Mouse (Mus musculus) T-helper 2 cell (primary cell): ENCODE measurements around the gene Fam50b.

Experiments used
- in situ Hi-C: fragments of 300-600 bp; cut with MboI, MseI; formaldehyde crosslinking; loops from one replicate; pipeline ENCODE4 v1.15.1; 2025; ENCODE audit warnings: high pct_unique_total_duplicates

Fam50b gene

DNA sequence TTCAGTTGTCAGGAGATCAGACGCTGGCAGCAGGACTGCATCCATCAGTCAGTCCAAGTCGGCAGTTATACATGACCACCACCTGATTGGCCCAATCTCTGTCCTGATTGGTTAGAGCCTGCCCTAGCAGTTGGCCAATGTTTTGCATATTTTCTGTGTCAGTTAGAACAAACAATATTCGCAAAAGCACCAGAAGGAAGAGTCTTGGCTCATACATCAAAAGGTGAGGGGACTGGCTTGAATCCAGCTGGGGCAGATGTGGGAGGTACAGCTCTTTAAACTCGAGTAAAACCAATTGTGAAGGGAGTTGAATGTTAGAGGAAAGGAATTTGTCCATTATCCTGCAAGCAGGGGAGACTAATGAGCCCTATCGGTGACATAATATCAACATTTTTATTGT, at the start of gene Fam50b:
TSS of gene Fam50b (plus strand) at position 165 of the 400 bp plus-strand sequence.
- in situ Hi-C loops: no loop called here

- in situ Hi-C loops: no loop called here
These were observed 49.5 kb upstream of the Fam50b start for GRCm38 (mm10) chr13:34685008-34685765.

GRCm38 (mm10) chr13:34691049-34691448, 43.6 kb upstream of the Fam50b start:
- in situ Hi-C loops: no loop called here

- in situ Hi-C loops: no loop called here
These were observed 41.5 kb upstream of the Fam50b start for GRCm38 (mm10) chr13:34693111-34693510.

DNA sequence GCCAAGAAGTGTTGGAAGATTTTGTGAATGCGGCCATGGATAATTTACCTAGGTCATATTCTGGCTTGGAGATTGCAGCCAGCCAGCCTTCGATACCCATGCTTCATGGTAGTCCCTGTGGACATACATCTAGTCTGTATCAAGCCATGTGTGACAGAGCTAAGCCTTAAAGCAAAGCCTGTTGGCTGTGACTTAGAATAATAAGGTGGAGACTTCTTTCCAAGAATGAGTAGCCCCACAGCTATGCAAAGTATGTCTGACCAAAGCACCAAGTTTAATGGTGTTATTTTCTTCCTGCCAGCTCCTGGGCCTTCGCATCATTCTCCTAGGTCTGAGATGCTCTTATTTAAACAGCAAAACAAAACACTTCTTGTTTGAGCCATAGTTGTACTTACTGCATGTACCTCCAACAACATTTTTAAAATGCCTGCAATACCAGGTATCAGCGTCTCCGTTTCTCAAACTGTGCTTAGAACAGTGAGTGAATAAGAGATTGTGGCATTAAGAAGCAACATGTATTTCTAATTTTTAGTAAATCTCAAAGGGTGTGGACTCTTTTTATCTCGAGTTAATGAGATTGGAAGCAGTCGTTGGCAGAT, 37.8 kb upstream of the Fam50b start:
- in situ Hi-C loops: no loop called here

DNA sequence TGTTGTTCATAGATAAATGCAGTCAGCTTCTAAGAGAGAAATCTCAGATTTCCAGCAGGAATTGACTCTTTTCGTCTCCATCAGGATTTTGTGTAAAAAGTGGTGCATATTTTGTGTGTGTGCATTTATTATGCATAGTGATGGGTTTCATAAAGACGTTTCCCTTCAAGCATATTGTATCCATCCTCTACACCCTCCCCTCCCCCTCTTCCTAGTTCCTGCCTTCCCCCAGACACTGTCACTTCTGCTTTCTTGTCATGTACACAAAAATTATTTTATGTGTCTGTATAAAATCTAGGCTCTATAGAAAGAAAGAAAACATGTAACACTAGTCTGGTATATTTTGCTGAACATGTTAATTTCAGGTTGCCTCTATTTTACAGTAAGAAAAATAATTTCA, 34.6 kb upstream of the Fam50b start:
- in situ Hi-C loops: no loop called here

DNA sequence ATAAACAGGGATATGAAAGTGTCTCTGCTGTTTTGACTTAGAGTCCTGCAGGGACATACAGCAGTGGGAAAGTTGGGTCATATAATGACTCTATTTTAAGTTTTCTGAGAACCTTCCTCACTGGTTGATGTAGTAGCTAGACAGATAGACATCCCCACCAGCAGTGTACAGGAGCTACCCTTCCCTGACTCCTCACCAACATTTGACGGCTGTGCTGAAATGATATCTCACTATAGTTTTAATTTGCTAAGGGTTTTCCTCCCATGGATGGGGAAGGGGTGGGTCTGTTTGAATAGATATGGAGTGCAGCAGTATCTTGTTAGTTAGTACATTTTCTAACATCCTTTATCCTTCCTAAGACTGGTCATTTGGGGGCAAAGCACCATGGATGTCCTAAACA, 34.0 kb upstream of the Fam50b start:
- in situ Hi-C loops: no loop called here

GRCm38 (mm10) chr13:34703301-34703700, 31.3 kb upstream of the Fam50b start:
- in situ Hi-C loops: no loop called here

DNA sequence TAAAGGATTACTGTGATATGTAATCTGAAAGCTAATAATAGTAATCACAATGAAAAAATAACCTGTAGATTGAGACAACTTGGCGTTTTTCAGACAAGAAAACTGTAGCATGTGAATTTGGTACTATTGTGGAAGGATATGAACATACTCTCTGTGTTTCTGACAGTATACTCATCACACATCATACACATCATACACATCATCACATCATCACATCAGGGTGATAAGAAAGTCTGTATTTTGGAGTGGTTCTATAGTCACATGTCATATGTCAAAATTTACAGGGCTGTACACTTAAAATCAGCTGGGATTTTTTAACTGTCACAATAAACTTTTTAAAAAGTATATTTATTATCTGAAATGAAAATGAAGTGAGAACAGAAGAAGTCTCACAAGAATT, 30.9 kb upstream of the Fam50b start:
- in situ Hi-C loops: no loop called here

- in situ Hi-C loops: no loop called here
These were observed 29.8 kb upstream of the Fam50b start for GRCm38 (mm10) chr13:34704835-34705234.

- in situ Hi-C loops: no loop called here
These were observed 25.7 kb upstream of the Fam50b start for GRCm38 (mm10) chr13:34708955-34709354.

DNA sequence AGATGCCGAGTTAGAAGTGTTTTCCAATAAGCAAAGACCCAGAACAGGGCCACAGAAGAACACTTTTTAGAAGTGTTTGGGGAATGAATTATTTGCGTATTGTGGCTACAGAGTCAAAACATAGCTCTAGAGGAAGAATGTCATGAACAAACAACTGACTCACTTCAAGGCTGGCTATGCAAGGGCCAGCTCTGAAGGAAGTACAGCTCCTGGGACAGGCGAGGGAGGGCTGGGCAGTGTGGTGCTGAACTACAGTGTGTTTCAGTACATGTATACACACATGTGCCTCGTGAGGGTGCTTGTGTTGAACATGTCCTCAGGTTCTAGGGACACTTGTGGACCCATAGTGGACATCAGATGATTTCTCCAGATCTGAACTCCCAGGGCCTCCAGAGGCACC, 25.1 kb upstream of the Fam50b start:
- in situ Hi-C loops: no loop called here

GRCm38 (mm10) chr13:34711410-34711809, 23.2 kb upstream of the Fam50b start:
- in situ Hi-C loops: no loop called here

GRCm38 (mm10) chr13:34712881-34713280, 21.8 kb upstream of the Fam50b start:
- in situ Hi-C loops: no loop called here

- in situ Hi-C loops: no loop called here
These were observed 19.2 kb upstream of the Fam50b start for GRCm38 (mm10) chr13:34715437-34715838.

- in situ Hi-C loops: no loop called here
These were observed 9.6 kb upstream of the Fam50b start for GRCm38 (mm10) chr13:34724831-34725592.

- in situ Hi-C loops: no loop called here
These were observed 8.7 kb upstream of the Fam50b start for GRCm38 (mm10) chr13:34725800-34726476.

- in situ Hi-C loops: no loop called here
These were observed 8.2 kb upstream of the Fam50b start for GRCm38 (mm10) chr13:34726477-34726805.

GRCm38 (mm10) chr13:34727060-34727459, 7.6 kb upstream of the Fam50b start:
- in situ Hi-C loops: no loop called here

- in situ Hi-C loops: no loop called here
These were observed 3.1 kb upstream of the Fam50b start for GRCm38 (mm10) chr13:34731551-34731950.

DNA sequence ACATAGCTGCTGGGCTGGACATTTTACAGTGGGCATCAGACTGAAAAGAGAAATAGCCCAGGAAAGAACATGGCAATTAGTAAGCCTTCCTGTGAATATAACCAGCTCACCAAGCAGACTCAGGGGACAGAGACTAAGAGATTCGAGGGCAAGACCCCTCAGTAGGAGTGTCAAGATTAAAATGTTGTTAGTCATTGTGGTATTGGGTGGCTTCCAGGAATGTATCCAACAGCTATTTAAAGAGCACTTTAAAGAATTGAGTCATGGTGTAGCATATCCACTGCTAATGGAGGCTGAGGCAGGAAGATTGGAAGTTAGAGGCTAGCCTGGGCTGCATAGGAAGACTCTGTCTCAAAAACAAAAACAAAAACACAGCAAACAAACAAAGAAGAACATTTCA, 870 bp upstream of the Fam50b start:
- in situ Hi-C loops: no loop called here

DNA sequence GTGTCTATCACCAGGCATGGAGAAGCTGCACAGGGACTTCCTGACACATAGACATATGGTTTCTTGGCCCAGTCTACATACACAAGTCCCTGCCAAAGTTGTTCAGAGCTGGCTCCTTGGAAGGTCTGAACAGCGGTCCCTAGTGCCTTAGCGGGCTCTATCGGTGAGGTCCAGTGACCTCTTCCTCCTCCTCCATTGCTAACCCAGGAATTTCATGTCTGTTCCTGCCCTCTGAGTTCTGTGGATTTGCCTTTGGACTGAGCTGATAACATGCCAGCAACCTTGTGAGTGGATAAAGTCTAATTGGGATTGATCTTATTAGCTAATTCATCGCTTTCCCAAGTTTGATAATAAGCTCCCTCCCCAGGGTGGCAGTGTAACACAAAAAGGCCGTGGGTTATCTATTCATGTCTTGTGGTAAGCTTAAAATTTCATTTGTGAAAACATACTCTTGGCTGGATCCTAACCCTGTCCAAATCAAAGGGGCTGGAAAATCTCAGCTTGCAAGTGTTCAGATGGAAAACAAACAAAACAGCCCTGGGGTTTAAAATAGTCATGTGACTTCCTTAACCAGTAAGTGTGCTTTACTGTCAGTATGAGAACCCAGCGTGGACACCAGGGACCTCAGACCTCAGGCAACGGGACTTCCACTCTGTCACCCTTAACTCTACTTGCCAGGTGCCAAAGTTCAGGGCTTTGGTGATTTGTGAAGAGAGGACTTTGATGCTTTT, 3.5 kb downstream of the Fam50b start:
- in situ Hi-C loops: no loop called here
